Mouse (Mus musculus) 416B (cell line): ENCODE measurements around the gene Spock1.
"Not testable (repeated sequence)": the region's sequence is repeated elsewhere in the genome, so short reads cannot be mapped to it uniquely, and the experiment has no call there.

Experiments
- DNase-seq: peaks from one replicate; pipeline ENCODE4 v3.0.0; 2011; ENCODE audit warnings: low read depth

The Spock1 gene

DNA sequence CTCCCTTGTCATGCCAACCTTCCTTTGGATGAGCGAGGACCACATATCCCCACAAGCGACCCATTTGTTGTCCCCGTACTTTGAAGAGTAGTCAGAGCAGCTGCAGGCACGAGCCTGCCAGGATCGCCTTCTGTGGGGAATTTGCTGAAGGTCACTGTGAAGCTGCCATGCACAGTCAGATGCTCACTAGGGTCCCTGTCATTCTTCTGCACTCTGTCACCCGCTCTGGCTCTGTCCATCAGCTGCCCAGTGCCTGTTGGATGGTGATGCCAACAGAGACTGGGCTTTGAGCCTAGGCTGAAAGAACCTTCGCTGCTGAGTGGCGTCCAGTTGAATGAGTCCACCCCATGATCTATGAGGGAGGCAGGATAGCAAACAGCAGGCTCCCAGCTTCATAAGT is 419.2 kb downstream of the Spock1 start:
- no peak for DNase-seq

DNA sequence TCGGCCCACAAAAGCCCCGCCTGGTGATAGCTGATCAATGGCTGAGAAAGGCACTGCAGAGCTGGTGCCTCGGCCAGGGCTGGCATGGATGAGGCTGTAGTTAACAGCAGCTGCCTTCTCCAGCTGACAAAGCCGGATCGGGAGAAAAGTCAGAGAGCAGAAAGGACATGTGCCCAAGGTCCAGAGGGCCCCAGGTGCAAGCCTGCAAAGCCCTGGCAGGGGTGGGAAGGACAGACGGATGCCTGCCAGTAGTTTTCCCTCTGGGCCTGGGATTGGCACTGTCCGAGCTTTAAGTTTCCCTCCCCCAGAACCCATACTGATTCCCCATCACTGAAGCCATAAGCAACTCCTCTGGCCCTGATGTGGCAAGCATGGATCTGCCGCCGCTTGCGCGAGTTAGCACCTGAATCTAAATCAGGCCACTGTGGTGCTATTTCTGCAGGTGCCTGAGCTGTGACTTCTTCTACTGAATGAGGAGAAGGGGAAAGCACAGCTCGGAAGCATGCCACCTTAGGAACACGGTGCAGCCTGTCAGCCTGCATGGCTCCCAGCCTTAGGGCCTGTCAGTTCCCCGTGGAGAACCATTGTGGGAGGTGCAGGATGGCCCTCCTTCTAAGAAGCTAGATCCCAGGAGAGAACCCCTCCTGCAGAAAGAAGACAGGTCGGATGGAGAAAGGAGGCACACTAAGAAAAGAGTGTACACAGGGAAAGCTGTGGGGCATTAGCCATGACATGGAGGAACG is 423.5 kb downstream of the Spock1 start:
- DNase-seq, result no peak

DNA sequence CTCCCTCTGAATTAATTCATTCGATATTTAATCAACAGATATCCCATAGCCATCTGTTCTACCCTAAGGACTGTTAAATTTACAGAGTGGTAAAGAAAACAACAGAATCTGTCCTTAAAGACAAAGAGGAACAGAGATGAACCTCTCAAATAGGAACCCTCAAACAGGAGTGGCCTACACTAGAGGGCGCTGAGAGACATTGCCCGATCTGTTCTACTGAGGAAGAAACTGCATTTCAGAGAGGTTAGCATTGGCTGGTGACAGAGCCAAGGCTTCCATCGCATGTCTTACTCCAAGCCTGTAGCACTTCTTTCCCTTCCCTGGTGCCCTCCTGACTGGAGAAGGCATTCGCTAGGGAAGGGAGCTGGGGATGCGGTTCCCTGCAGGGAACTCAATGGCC is 431.4 kb downstream of the Spock1 start:
- DNase-seq, result no peak

DNA sequence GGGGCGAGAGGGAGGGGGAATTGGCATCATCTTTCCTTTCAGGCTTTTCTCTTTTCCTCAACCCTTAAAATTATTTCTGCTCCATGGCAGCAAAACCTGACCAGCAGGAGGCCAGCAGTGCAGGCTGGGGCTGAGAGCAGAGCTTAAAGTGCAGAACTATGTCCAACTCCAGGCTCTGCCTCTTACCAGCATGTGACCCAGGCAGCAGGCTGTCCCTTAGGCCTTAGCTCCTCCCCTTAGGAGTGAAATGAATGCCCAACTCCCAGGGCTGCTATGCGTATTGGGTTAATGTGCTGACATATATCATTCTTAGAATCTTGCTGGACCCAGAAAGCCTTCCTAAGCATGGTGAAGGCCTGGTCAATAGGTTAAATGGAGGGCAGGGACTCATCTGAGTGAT is 434.1 kb downstream of the Spock1 start:
- DNase-seq, result no peak

DNA sequence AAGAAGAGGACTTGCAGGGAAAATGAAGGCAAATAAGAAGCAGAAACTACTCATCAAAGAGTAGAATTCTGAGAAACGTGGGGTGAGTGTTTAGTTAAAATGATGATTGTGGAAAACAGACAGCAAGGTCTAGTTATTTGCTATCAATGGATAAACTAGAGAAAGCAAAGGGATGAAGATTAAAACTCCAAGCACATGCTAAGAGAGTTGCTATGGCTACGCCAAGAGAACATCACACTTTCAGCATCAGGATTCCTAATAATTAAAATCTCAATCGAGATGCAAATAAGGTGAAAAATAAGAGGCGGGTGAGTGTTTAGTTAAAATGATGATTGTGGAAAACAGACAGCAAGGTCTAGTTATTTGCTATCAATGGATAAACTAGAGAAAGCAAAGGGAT is 437.2 kb downstream of the Spock1 start:
- DNase-seq, result not testable (repeated sequence)

DNA sequence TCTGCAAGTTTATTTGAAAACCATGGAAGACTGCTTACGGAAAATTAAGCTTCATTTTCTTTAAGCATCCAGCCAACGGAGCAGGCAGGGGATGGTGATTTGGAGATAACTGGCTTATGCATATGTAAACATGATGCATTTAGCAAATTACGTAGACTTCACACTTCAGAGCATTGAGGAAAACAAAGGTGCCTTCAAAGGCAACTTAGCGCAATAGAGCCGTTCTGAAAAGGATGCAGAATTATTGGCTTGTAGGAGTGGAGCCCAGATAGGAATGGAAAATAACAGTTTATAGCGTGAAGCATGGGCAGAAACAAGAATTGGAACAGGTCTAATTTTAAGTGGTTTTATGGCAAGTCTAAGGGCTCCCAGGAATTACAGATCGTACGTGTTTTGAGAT is 448.2 kb downstream of the Spock1 start:
- no peak for DNase-seq

DNA sequence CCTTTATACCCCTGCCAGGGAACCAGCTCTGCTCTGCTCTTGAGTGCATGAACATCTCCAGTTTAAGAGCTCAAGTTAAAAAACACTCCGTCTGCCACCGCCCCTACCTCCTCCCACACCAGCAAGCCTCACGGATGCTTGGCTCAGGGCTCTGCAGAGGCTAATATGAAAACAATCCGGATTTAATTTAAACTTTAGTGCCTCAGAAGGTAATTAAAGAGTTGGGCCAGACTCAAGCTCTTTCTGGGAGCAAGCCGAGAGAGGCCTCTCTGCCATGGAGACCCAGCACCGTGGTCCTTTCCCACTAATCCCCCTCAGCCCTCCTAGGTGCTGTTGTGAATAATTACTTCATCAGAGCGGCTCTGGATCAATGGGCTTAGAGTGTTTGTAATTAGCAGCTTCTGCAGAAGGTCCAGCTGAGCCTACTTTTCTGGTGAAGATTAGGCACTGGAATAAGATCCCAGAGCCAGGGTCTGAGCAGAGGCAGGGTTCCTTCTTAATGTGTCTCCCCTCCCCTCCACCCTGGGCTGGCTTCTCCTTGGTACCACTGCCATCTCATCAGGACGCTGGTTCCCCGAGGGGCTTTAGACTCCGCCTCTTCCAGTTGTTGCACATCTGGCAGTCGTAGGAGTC is 457.8 kb downstream of the Spock1 start:
- no peak for DNase-seq

DNA sequence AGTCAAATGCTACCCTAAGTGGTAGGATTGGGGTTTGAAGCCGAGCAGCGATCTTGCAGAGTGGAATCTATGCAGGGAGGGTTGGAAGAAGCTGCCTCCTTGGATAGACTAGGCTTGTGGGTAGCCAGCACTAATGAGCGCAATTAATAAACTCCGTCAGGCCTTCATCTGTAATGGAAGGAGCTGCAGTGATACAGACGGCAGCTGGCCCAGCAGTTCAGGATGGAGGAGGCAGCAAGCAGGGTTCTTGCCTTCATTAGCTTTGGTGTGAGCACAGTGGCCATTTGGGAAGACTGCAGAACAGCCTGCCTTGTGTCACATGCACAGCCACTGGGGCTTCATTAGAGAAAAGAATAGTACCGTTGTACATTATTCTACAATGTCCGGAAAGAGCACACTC is 459.2 kb downstream of the Spock1 start:
- DNase-seq, result no peak

DNA sequence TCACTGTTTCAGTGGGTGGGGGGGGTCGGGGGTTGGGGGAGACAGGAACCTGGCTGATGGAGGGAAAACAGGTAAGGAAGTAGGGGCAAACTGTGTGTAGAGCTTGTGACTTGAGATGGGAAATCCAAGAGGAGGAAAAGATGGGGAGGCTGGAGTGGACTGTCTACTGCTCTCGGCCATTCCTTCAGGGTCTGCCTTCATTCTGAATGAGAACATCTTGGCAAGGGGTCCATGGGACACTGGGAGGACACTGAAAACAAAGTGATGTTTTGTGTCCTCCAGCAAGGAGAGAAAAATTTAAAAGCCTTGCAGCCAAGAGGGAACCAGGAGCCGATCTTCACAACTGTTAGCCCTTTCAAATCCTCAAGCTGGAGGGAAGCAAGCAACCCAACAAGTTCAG is 463.2 kb downstream of the Spock1 start:
- DNase-seq, result no peak

DNA sequence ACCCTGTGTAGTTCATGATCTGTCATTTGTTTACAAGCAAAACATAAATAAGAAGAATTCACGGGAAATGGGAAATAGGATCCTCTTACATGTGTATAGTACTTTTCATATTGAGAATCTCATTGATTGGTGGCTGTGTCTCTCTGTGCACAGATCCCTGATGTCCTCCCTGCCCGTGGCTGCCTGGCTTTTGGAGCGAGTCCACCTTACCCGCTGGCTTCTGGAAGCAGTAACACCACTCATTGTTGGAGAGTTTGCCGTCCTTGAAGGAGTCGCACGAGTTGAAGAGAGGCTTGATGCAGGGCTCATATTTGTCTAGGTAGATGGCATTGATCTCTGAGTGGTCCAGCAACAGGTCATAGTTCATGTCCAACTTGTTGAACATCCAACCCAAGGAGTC is 468.0 kb downstream of the Spock1 start:
- DNase-seq, result no peak

DNA sequence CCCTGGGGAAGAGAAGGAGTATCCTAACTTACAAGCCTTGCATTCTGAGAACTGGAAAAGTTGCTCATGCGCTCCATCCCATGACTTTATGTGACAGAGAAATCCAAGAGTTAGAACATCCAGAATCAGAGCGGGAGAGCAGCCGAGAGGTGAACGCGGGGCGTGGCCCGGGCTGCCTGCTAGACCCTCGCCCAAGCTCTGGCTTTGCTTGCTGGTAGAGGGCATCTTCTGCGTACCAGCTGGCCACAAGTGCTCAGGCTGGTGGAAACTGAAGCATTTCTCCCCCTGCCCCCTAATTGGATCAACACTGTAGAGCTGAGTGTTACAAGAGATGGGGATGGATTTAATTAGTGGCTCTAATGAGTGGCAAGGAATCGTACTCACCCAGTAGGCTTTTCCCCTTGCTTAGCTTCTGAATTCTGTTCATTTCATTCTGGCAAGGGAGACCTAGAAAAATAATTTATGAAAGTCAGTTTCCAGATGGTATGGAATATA is 472.4 kb downstream of the Spock1 start:
- DNase-seq, result no peak

DNA sequence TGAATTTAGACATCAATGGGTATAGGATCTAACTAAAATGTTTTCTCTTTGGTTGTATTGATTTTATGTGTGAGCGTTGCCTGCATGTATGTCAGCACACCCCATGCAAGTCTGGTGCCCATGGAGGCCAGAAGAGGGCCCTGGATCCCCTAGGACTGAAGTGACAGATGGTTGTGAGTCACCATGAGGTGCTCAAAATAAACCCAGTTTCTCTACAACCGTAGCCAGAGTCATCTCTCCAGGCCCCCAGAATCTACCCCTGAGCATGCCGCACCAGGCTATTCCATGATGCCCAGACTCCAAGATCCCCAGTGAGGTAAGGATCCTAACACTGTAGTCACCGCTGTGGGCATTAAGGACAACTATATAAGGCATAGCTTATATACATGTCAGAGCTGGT is 474.3 kb downstream of the Spock1 start:
- no peak for DNase-seq

DNA sequence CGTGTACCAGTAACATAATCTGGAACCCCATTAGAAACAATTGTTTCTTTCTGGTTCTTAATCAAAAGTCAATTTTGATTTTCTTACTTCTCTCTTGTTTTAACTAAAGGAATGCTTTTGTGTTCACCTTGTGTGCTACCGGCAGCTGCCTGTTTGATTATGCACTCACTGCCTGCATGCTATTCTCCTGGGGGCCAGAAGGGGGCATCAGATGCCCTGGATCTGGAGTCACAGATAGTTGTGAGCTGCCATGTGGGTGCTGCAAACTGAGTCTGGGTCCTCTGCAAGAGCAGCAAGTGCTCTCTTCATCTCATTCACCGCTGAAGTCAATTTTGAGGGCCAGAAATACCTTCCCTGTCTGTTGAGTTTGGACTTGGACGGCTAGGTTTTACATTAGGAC is 476.3 kb downstream of the Spock1 start:
- no peak for DNase-seq

DNA sequence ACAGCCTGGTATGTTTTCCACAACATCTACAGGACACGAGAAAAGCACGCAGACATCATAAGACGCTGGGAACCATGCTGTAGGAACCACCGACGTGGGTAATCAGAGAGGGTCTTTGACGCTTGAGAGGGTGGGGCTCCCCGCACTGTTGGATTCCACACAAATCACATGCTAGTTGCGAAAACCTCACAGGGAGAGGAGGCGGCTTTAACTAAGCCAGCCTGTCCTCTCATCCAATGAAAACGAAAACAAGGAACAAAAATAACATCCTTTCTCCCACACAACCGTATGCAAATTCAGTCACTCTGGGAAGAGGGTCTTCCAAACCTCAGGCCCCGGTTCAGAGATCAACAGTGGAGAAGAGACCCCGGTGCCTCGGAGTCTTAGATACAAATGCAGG is 479.3 kb downstream of the Spock1 start:
- DNase-seq, result no peak

DNA sequence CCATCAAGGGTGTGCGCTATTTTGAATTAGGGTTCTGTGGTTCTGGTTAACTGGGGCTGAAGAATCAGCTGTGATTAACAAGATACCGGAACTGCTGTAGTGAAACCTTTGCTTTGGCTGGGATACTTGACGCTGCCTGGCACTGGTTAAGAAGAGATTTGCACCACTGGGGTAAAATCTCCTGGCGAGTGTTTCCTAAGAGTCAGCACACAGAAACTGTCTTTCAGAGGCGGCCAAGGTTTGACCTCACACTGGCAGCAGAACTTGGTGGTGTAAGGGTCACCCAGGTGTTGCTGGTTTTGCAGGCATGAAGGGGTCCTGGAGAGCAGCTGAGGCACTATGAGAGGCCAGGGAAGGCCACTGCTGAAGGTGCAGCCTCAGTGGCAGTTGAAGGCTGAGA is 489.4 kb downstream of the Spock1 start:
- DNase-seq, result no peak

DNA sequence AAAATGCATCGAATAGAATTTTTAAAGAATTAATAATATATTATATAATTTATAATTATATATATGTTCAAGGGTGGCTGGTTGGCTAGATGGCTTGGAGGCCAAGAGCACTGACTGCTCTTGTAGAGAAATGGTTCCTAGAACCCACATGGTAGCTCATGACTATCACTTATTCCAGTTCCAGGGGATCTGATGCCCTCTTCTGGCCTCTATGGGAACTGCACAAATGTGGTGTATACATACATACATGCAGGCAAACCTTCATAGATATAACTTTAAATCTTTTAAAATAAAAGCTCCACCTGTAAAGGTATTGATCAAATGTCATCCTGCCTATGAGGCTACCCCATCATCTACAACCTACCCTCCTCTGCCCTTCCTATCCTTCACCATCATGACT is 493.4 kb downstream of the Spock1 start:
- no peak for DNase-seq

DNA sequence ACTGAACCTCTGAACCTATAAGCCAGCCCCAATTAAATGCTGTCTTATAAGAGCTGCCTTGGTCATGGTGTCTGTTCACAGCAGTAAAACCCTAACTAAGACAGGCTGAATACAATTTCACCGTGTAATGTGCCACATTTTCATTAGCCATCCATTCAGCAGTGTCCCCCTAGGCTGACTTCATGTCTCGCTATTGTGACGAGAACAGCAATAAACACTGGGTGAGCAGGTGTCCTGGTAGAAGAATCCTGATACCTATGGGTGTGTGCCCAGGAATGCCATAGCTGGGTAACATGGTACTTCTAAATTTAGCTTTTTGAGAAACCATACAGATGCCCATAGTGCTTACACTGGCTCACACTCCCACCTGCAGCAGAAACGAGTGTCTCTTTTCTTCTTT is 500.5 kb downstream of the Spock1 start:
- no peak for DNase-seq

DNA sequence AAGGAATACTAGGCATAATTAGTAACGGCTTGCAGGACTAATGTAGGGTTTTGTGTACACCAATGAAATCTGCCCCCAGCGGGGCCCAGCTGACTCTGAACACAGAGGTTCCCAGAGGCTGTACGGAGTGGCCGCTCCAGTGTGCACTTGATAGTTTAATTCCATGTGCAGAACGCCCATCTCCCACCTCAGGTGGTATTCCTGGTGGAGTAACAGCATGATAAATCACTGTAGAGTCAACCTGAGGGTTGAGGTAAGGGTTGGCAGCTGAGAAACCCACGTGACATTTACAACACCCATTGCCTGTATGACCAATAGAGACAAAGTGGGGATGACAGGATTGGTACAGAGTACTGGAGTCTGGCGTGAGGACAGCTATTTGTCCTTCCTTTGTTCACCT is 505.7 kb downstream of the Spock1 start:
- DNase-seq, result no peak

DNA sequence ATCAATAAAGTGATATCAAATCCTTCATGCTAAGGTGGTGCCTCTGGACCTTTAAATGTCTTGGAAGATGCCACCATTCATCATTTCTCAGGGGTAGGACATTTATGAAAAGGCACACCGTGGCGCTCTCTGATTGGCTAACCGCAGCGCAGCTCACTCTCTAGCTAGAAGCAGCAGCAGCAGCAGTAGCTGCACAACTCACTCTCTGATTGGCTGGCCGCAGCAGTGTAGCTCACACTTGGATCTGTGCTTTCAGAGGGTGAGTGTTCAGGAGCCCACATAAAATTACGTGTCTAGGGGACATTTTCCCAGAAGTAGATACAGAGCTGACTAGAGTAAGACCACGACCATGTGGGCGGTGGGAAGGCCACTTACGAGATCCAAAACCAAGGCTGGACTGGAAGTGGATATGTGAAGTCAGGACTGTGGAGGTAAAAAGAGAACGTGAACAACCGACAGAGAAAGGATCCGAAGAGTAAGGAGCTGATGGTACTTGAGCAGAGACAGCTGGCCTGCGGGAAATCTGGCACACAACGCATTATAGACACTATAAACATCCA is 535.9 kb downstream of the Spock1 start:
- DNase-seq, result no peak
